ENCODE assay signal across 15 mouse cellular contexts in the genomic region with DNA sequence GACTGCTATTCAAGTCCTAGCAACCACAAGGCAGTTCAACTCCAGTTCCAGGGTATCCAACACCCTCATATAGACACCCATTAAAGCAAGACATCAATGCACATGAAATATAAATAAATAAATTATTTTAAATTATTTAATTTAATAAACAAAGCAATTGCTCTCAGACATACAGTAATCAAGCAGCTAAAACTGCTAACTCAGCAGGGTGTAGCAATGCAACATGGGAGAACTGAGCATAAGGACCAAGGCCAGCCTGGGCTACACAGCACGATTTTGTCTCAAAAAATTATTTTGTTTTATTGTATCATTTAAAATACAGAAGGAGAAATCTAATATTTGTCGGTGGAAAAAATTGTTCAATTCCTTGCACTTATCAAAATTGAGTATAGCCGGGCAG. TPM values are rescaled to one million over a fixed set of nuclear protein-coding genes. Genes with fewer than 3 reads are reported as not detected.
A peak's percentile ranks its signal among the peaks of the same experiment; 100 is the strongest.
DNase-seq lines count a peak whose midpoint lies in the region; ATAC-seq and TF ChIP-seq lines count a peak whose summit lies in the region.
"Had no signal": no experiment of that assay in that cellular context is flagged by ENCODE, and none has a peak within 500 bp of the region (broad histone marks: within the 10 kb centered on the region; RNA-seq: fewer than 3 reads in every experiment).

No protein-coding gene starts in this region.

- H3K4me2 ChIP-seq in lung, embryonic 14.5 days: no peak overlapping the region
- peak overlapping the region; percentile 78; the same call in 1 of the 2 replicates for H3K4me2 ChIP-seq in forebrain, embryonic 13.5 days
- no peak overlapping the region for H3K4me2 ChIP-seq in intestine, embryonic 16.5 days (ENCODE audit: low read depth, low read length)

- TF ChIP-seq CTCF in lung, embryonic 14.5 days (IDR thresholded peaks at IDR 0.05; ENCODE audit: low read depth): no peak

- 84% methylated on average over 3 of the region's 3 CpGs for WGBS in lung, embryonic 14.5 days
- 87% methylated on average over 3 of the region's 3 CpGs for WGBS in forebrain, embryonic 13.5 days
- 89% methylated on average over 3 of the region's 3 CpGs for WGBS in intestine, embryonic 16.5 days

- H3K9ac ChIP-seq in lung, embryonic 14.5 days: no peak overlapping the region
- no peak overlapping the region for H3K9ac ChIP-seq in forebrain, embryonic 13.5 days
- no peak overlapping the region for H3K9ac ChIP-seq in intestine, embryonic 16.5 days (ENCODE audit: low read depth, low read length)
- H3K9ac ChIP-seq: kidney, embryonic 15.5 days; limb, embryonic 13.5 days had no signal

- peaks cover 22% of the 10 kb centered on the region for H3K4me1 ChIP-seq in lung, embryonic 14.5 days (ENCODE audit: insufficient read depth)
- H3K4me1 ChIP-seq in forebrain, embryonic 13.5 days: peaks cover 68% of the 10 kb centered on the region
- peaks cover 44% of the 10 kb centered on the region for H3K4me1 ChIP-seq in intestine, embryonic 16.5 days (ENCODE audit: control insufficient read depth, insufficient read depth, low read length)

- ATAC-seq in lung, embryonic 14.5 days (ENCODE audit: insufficient read depth): no peak
- ATAC-seq in forebrain, embryonic 13.5 days: no peak
- ATAC-seq in megakaryocyte progenitor cell, adult 5-6 weeks (replicated peaks; ENCODE audit: poor library complexity): no peak
- ATAC-seq in intestine, embryonic 16.5 days: no peak
- ATAC-seq: CD4-positive, CD25-positive, alpha-beta regulatory T cell, adult 4 months had no signal

- H3K36me3 ChIP-seq in lung, embryonic 14.5 days (ENCODE audit: insufficient read depth): peaks cover 14% of the 10 kb centered on the region
- peaks cover 23% of the 10 kb centered on the region for H3K36me3 ChIP-seq in forebrain, embryonic 13.5 days (ENCODE audit: poor library complexity, severe bottlenecking)
- H3K36me3 ChIP-seq in intestine, embryonic 16.5 days (ENCODE audit: control insufficient read depth, insufficient read depth, low read length): no peaks in the 10 kb centered on the region

- DNase-seq in lung, embryonic 14.5 days: no peak
- DNase-seq in lung, adult 18-20 months: no peak
- peak; percentile 25 for DNase-seq in induced T-regulatory cell, adult 2 months (ENCODE audit: low read depth)
- DNase-seq in ovary, adult 18-20 months (ENCODE audit: low spot score): no peak
- DNase-seq: adrenal gland, adult 2 months; cerebellum, adult 9-10 months; heart, postnatal 4 days; right cerebral cortex, postnatal 25 days; thymus, postnatal 14 days had no signal

- H3K27ac ChIP-seq in lung, embryonic 14.5 days (ENCODE audit: low read depth): peak overlapping the region; percentile 93; the same call in 1 of the 2 replicates
- peak overlapping the region; percentile 95 for H3K27ac ChIP-seq in forebrain, embryonic 13.5 days
- no peak overlapping the region for H3K27ac ChIP-seq in intestine, embryonic 16.5 days (ENCODE audit: low read length)

- H3K4me3 ChIP-seq in lung, embryonic 14.5 days (ENCODE audit: low read depth, low read length): no peak overlapping the region
- H3K4me3 ChIP-seq in forebrain, embryonic 13.5 days: no peak overlapping the region
- no peak overlapping the region for H3K4me3 ChIP-seq in intestine, embryonic 16.5 days (ENCODE audit: low read length)
- H3K4me3 ChIP-seq: limb, embryonic 13.5 days had no signal

- no peaks in the 10 kb centered on the region for H3K9me3 ChIP-seq in lung, embryonic 14.5 days (ENCODE audit: low read depth, low read length)
- H3K9me3 ChIP-seq in forebrain, embryonic 13.5 days (replicated peaks): no peaks in the 10 kb centered on the region
- H3K9me3 ChIP-seq in intestine, embryonic 16.5 days (ENCODE audit: control insufficient read depth, low read length): no peaks in the 10 kb centered on the region
- H3K9me3 ChIP-seq: kidney, embryonic 15.5 days; limb, embryonic 13.5 days had no signal

- H3K27me3 ChIP-seq in lung, embryonic 14.5 days (ENCODE audit: insufficient read depth, low read length): no peaks in the 10 kb centered on the region
- H3K27me3 ChIP-seq in forebrain, embryonic 13.5 days: no peaks in the 10 kb centered on the region
- H3K27me3 ChIP-seq in intestine, embryonic 16.5 days (replicated peaks; ENCODE audit: control insufficient read depth, insufficient read depth, low read length): no peaks in the 10 kb centered on the region
- H3K27me3 ChIP-seq: kidney, embryonic 15.5 days; limb, embryonic 13.5 days had no signal

RNA-seq across cellular contexts. Expression of a gene that starts 1.7 kb away (rescaled TPM):
- 77.9 and 79.5 TPM in 2 replicates for polyA plus RNA-seq in lung, embryonic 14.5 days (2014; fragmentation: Nextera tagmentation; extraction: Ambion mirVana)
- polyA plus RNA-seq in forebrain, embryonic 13.5 days (2015; fragmentation: Nextera tagmentation; extraction: Ambion mirVana): 145 and 165 TPM in 2 replicates
- total RNA-seq in megakaryocyte progenitor cell, adult 5-6 weeks (2015): 26.0 and 36.8 TPM in 2 replicates
- total RNA-seq in megakaryocyte progenitor cell, adult 5-6 weeks (2017): 11.4 and 14.5 TPM in 2 replicates
- 86.6 and 98.5 TPM in 2 replicates for polyA plus RNA-seq in intestine, embryonic 16.5 days (2015; fragmentation: Nextera tagmentation; extraction: Ambion mirVana)

RNA-seq across cellular contexts. Expression of a gene that starts 1.7 kb away (rescaled TPM):
- polyA plus RNA-seq in lung, embryonic 14.5 days (2014; fragmentation: Nextera tagmentation; extraction: Ambion mirVana): 17.7 and 19.1 TPM in 2 replicates
- 24.7 and 27.7 TPM in 2 replicates for polyA plus RNA-seq in forebrain, embryonic 13.5 days (2015; fragmentation: Nextera tagmentation; extraction: Ambion mirVana)
- total RNA-seq in megakaryocyte progenitor cell, adult 5-6 weeks (2015): 9.8 and 10.6 TPM in 2 replicates
- 16.6 and 19.9 TPM in 2 replicates for total RNA-seq in megakaryocyte progenitor cell, adult 5-6 weeks (2017)
- polyA plus RNA-seq in intestine, embryonic 16.5 days (2015; fragmentation: Nextera tagmentation; extraction: Ambion mirVana): 18.2 and 19.4 TPM in 2 replicates

RNA-seq across cellular contexts. Expression of a gene that starts 24.6 kb away (rescaled TPM):
- polyA plus RNA-seq in lung, embryonic 14.5 days (2014; fragmentation: Nextera tagmentation; extraction: Ambion mirVana): 386 and 443 TPM in 2 replicates
- polyA plus RNA-seq in forebrain, embryonic 13.5 days (2015; fragmentation: Nextera tagmentation; extraction: Ambion mirVana): 558 and 574 TPM in 2 replicates
- total RNA-seq in megakaryocyte progenitor cell, adult 5-6 weeks (2015): 55.3 and 63.9 TPM in 2 replicates
- total RNA-seq in megakaryocyte progenitor cell, adult 5-6 weeks (2017): 25.5 and 41.5 TPM in 2 replicates
- polyA plus RNA-seq in intestine, embryonic 16.5 days (2015; fragmentation: Nextera tagmentation; extraction: Ambion mirVana): 71.8 and 159 TPM in 2 replicates

RNA-seq across cellular contexts. Expression of a gene that starts 35.1 kb away (rescaled TPM):
- polyA plus RNA-seq in lung, embryonic 14.5 days (2014; fragmentation: Nextera tagmentation; extraction: Ambion mirVana): 73.6 and 83.2 TPM in 2 replicates
- 81.7 and 87.2 TPM in 2 replicates for polyA plus RNA-seq in forebrain, embryonic 13.5 days (2015; fragmentation: Nextera tagmentation; extraction: Ambion mirVana)
- total RNA-seq in megakaryocyte progenitor cell, adult 5-6 weeks (2015): 36.1 and 40.4 TPM in 2 replicates
- total RNA-seq in megakaryocyte progenitor cell, adult 5-6 weeks (2017): 25.8 and 39.8 TPM in 2 replicates
- polyA plus RNA-seq in intestine, embryonic 16.5 days (2015; fragmentation: Nextera tagmentation; extraction: Ambion mirVana): 56.8 and 61.2 TPM in 2 replicates

RNA-seq across cellular contexts. Expression of a gene that starts 37.2 kb away (rescaled TPM):
- 30.3 and 30.7 TPM in 2 replicates for polyA plus RNA-seq in lung, embryonic 14.5 days (2014; fragmentation: Nextera tagmentation; extraction: Ambion mirVana)
- 34.9 and 38.1 TPM in 2 replicates for polyA plus RNA-seq in forebrain, embryonic 13.5 days (2015; fragmentation: Nextera tagmentation; extraction: Ambion mirVana)
- 43.4 and 49.9 TPM in 2 replicates for total RNA-seq in megakaryocyte progenitor cell, adult 5-6 weeks (2015)
- 60.7 and 69.8 TPM in 2 replicates for total RNA-seq in megakaryocyte progenitor cell, adult 5-6 weeks (2017)
- polyA plus RNA-seq in intestine, embryonic 16.5 days (2015; fragmentation: Nextera tagmentation; extraction: Ambion mirVana): 26.6 and 30.6 TPM in 2 replicates
